Mouse (Mus musculus) cortical plate, adult 2 months (tissue): ENCODE measurements around the gene Gm4027. TPM values are rescaled to one million over a fixed set of nuclear protein-coding genes. Genes with fewer than 3 reads are reported as not detected.
"Not testable (repeated sequence)": the region's sequence is repeated elsewhere in the genome, so short reads cannot be mapped to it uniquely, and the experiment has no call there.

ENCODE experiments used
- H3K27ac ChIP-seq: fragments of 200-500 bp; 2 replicates; pipeline ENCODE4 v1.5.1; 2012; ENCODE audit warnings: low read length, control low read depth, inconsistent platforms; ENCODE audit not compliant: insufficient read depth
- H3K4me1 ChIP-seq: fragments of 200-500 bp; 2 replicates; pipeline ENCODE4 v1.6.1; 2011; ENCODE audit warnings: low read length; ENCODE audit not compliant: control insufficient read depth, insufficient read depth
- H3K4me3 ChIP-seq: fragments of 200-500 bp; 2 replicates; pipeline ENCODE4 v1.5.1; 2011; ENCODE audit warnings: mild to moderate bottlenecking, low read length, control low read depth; ENCODE audit not compliant: insufficient read depth
- polyA plus RNA-seq: library from polyadenylated mRNA; depleted of rRNA; stranded (reverse); fragments of >200 nt; gene quantifications from 2 replicates; pipeline ENCODE4 v1.2.3, GENCODE M21; 2012; rRNA removed

Gm4027 gene
- polyA plus RNA-seq: not detected in 2 replicates

DNA sequence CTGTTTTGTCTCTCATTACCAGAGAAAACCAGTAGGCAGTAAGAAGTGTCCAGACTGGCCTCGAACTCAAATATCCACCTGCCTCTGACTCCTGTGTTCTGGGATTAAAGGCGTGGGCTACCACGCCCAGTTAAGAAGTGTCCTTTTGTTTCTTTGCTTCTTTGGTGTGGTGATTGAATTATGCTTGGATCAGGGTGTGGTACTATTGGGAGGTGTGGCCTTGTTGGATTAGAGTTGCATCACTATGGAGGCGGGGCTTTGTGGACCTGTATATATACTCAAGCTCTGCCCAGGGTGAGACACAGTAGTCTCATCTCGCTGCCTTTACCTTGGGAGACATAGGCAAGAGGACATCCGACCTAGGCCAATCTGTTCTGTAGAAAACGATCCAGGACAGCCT, at the start of gene Gm4027:
Gene Gm4027 (plus strand): TSS at position 301 of the 400 bp plus-strand sequence.
- not testable (repeated sequence) for H3K4me3 ChIP-seq

DNA sequence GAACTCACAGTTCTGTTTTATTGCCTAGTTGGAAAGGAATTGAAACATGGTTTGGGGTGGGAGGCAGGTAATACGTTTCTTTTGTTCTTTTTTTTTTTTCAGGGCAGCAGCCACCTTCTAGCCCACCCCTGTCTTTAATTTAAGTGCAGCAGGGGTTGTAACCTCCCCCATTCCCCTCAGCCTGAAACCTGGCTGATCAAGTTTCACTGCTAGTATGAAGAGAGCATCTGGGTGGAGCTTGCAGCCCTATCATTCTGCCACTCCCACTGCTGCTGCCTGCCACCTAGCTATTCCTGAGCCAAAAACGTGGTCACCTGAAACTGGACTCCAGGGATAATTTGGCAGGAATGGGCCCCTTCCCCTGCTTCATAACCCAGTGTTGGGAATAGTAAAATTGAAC, 17.3 kb upstream of the Gm4027 start:
- H3K4me1 ChIP-seq, H3K27ac ChIP-seq, H3K4me3 ChIP-seq: not testable (repeated sequence)

More for the DNA sequence above, at the start of gene Gm4027:
- not testable (repeated sequence) for H3K4me1 ChIP-seq, H3K27ac ChIP-seq

DNA sequence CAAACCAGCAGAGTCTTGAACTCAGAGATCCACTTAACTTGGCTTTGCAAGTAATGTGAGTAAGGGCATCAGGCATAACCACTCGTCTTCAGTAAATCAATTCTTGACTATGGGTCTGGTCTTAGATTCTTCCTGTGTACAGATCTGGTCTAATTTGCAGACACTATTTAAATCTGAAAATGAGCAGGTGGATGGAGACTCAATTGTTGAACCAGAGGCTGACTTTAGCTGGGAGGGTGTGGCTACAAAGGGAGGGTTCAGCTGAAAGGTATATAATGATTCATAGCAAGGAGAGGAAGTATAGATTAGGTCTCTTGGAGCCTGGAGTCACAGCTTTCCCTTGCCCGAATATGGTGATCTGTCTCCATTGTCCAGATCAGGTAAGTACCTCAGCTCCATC, 16.3 kb upstream of the Gm4027 start, which contains the start of gene Oog1:
Gene Oog1 (plus strand): TSS at position 301 of the 400 bp plus-strand sequence.
- H3K4me1 ChIP-seq, H3K4me3 ChIP-seq, H3K27ac ChIP-seq: not testable (repeated sequence)

DNA sequence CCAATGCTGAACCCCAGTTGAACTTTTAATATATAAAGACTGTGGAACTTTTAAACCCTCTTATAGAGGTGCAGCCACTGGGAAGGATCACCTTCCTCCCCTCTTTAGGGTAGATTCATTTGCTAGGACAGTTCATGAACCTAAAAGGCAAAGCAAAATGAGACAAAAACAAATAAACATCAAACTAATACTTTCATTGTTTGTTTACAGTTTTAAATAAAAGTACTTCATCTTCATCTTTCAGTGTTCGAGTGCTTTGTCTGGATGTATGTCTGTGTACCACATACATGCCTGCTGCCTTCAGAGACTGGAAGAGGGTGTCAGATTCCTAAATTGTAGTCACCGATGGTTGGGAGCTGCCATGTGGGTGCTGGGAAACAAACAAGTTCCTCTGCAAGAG, 25.9 kb downstream of the Gm4027 start, which contains the start of gene Gm16381:
Gene Gm16381 (minus strand): TSS at position 101 of the 400 bp plus-strand sequence.
- not testable (repeated sequence) for H3K27ac ChIP-seq, H3K4me1 ChIP-seq, H3K4me3 ChIP-seq

DNA sequence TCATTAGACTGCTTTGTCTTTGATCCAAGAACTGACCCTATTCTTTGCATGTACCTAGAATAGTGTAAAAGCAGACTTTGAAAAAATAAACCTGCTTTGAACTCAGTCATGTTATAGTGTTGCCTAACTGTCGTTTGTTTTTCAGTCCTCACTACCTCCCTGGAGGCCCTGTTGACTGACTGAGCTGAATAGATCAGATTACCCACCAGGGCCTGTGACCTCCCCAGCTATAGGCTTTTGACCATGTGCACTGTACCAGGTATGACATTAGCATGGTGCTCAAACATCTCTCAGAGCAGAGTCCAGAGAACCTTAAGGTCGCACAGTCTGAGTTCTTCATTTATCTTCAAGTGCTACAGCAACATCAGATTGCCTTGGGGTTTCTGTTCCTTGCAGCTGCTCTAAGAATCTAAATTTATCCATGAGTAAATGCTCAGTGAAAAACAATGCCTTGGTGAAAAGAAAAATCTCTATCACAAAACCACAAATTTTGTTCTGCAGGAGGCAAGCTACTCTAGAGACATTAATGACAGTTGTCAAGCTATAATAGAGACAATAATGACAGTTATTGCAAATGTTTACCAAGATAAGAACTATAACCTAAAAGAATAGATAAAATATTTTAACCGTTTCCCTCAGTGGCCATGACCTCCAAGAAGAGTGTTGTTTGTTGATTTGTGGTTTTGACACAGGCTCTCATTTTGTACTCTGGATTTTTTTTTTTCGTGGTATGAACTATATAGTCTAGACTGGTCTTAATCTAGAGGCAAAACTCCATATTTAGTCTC, 34.4 kb downstream of the Gm4027 start:
- not testable (repeated sequence) for H3K4me3 ChIP-seq, H3K4me1 ChIP-seq, H3K27ac ChIP-seq

Other genes with a start within 250 kb of the Gm4027 start
- 22.4 and 25.0 TPM in 2 replicates for gene Sptlc2, start 230.5 kb upstream of the Gm4027 start, polyA plus RNA-seq
- gene Slirp, start 175.0 kb upstream of the Gm4027 start, polyA plus RNA-seq: 66.9 and 70.3 TPM in 2 replicates
- gene Alkbh1, start 174.9 kb upstream of the Gm4027 start, polyA plus RNA-seq: 17.1 and 17.4 TPM in 2 replicates
- 44.9 and 46.5 TPM in 2 replicates for gene Snw1, start 146.6 kb upstream of the Gm4027 start, polyA plus RNA-seq
- not detected in 2 replicates for gene Gm5788, start 124.1 kb upstream of the Gm4027 start, polyA plus RNA-seq
- not detected in 2 replicates for gene Gm8300, start 104.6 kb upstream of the Gm4027 start, polyA plus RNA-seq
- gene Oog1, start 16.2 kb upstream of the Gm4027 start, polyA plus RNA-seq: not detected in 2 replicates
- gene Gm16381, start 25.8 kb downstream of the Gm4027 start, polyA plus RNA-seq: not detected in 2 replicates
- not detected in 2 replicates for gene Gm21319, start 156.9 kb downstream of the Gm4027 start, polyA plus RNA-seq
- gene Gm21936, start 176.6 kb downstream of the Gm4027 start, polyA plus RNA-seq: not detected in 2 replicates
- not detected in 2 replicates for gene BB287469, start 197.7 kb downstream of the Gm4027 start, polyA plus RNA-seq
- not detected in 2 replicates for gene Gm2001, start 223.5 kb downstream of the Gm4027 start, polyA plus RNA-seq